Mouse (Mus musculus): ENCODE data around the gene H2-Ab1. TPM values are rescaled to one million over a fixed set of nuclear protein-coding genes. Genes with fewer than 3 reads are reported as not detected.

H2-Ab1 gene
- total and polyA plus RNA-seq, 2 experiments from 2014 or later: 0.69 to 2.0 TPM

DNA sequence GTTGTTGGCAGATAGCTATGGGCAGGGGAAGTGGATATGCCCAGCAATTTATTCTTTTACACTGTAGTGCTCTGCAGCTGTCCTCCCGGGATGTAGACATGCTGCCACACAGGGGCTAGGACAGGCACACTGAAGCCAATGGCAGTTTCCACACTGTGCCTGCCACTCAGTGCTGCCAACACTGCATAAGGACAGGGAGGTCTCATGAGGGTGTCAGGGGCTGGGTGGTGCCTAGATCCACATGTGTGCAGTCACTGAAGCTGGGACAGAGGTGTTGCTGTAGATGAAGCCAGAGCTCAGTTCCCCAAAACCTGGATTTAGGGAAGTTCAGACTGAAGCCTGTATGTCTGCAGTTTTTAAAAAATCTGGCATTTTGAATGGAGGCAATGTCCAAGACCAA lies 54.7 kb downstream of the H2-Ab1 start:
- no peak for DNase-seq (ENCODE audit: low spot score)
- H3K4me2 ChIP-seq (ENCODE audit: low read depth, low read length): no peak overlapping the region
- H3K27me3 ChIP-seq (ENCODE audit: control insufficient read depth, insufficient read depth, low read length): no peaks in the 10 kb centered on the region
- no peak overlapping the region for H3K4me3 ChIP-seq (ENCODE audit: low read depth, low read length)
- no peak for ATAC-seq (ENCODE audit: insufficient read depth, low read depth)
- no peaks in the 10 kb centered on the region for H3K9me3 ChIP-seq (replicated peaks; ENCODE audit: control insufficient read depth, low read length)
- H3K27ac ChIP-seq (ENCODE audit: low read depth): no peak overlapping the region
- no peaks in the 10 kb centered on the region for H3K36me3 ChIP-seq (replicated peaks; ENCODE audit: control insufficient read depth, insufficient read depth, low read length)
- 0 out of 2 replicates have a peak, but pooled peaks cover 6% of the 10 kb centered on the region for H3K4me1 ChIP-seq (ENCODE audit: control insufficient read depth, insufficient read depth)
- H3K9ac ChIP-seq (replicated peaks; ENCODE audit: low read depth, low read length): no peak overlapping the region
- 79% methylated on average over 1 of the region's 1 CpGs for WGBS
- TF ChIP-seq CTCF (IDR thresholded peaks at IDR 0.05; ENCODE audit: low read depth): no peak
- no peak for TF ChIP-seq EP300 (IDR thresholded peaks at IDR 0.05; ENCODE audit: low read depth)

DNA sequence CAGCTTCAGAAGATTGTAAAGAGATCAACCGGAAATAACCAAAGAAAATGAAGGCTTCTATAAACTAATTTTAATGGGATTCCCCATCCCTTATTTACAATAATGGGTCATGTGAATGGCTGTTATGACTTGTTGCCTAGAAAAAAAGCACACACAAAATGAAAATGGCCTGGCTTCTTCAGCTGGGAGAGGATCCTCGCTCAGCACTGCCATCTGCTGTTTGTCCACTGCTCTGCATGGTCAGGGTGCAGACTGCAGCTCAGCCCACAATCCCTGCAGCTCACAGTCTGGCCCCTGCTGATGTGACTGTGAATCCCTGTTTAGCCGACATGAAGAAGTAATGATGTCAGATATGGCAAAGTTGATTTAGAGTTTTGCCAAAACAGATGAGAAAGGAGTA lies 55.9 kb downstream of the H2-Ab1 start:
- H3K9ac ChIP-seq (replicated peaks; ENCODE audit: low read depth, low read length): no peak overlapping the region
- no peaks in the 10 kb centered on the region for H3K27me3 ChIP-seq (ENCODE audit: control insufficient read depth, insufficient read depth, low read length)
- peak; percentile 87 for TF ChIP-seq CTCF (IDR thresholded peaks at IDR 0.05; ENCODE audit: low read depth)
- TF ChIP-seq EP300 (IDR thresholded peaks at IDR 0.05; ENCODE audit: low read depth): no peak
- H3K4me3 ChIP-seq (ENCODE audit: low read depth, low read length): no peak overlapping the region
- no peak overlapping the region for H3K4me2 ChIP-seq (ENCODE audit: low read depth, low read length)
- ATAC-seq (ENCODE audit: insufficient read depth, low read depth): peak; percentile 52; the same call in 1 of the 2 replicates
- H3K27ac ChIP-seq (ENCODE audit: low read depth): no peak overlapping the region
- no peaks in the 10 kb centered on the region for H3K9me3 ChIP-seq (replicated peaks; ENCODE audit: control insufficient read depth, low read length)
- 0 out of 2 replicates have a peak, but pooled peaks cover 6% of the 10 kb centered on the region for H3K4me1 ChIP-seq (ENCODE audit: control insufficient read depth, insufficient read depth)
- DNase-seq (ENCODE audit: low spot score): peak; percentile 64
- 35% methylated on average over 3 of the region's 3 CpGs for WGBS
- H3K36me3 ChIP-seq (replicated peaks; ENCODE audit: control insufficient read depth, insufficient read depth, low read length): no peaks in the 10 kb centered on the region

DNA sequence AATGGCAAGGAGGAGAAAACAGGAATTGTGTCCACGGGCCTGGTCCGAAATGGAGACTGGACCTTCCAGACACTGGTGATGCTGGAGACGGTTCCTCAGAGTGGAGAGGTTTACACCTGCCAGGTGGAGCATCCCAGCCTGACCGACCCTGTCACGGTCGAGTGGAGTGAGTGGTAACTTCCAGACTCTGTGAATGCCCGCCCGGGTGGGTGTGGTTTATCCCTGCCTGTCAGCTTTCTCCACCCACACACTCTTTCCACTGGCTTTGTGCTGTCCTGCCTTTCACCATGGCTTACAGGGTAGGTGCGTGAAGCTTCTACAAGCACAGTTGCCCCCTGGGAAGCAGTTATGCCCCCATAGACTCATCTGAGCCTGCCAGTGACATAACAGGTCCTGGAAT lies 56.8 kb downstream of the H2-Ab1 start:
- 0 out of 2 replicates have a peak, but pooled peaks cover 3% of the 10 kb centered on the region for H3K4me1 ChIP-seq (ENCODE audit: control insufficient read depth, insufficient read depth)
- no peaks in the 10 kb centered on the region for H3K36me3 ChIP-seq (replicated peaks; ENCODE audit: control insufficient read depth, insufficient read depth, low read length)
- H3K9me3 ChIP-seq (replicated peaks; ENCODE audit: control insufficient read depth, low read length): no peaks in the 10 kb centered on the region
- no peak for TF ChIP-seq EP300 (IDR thresholded peaks at IDR 0.05; ENCODE audit: low read depth)
- no peak for TF ChIP-seq CTCF (IDR thresholded peaks at IDR 0.05; ENCODE audit: low read depth)
- DNase-seq (ENCODE audit: low spot score) (no peak), ATAC-seq (ENCODE audit: insufficient read depth, low read depth) (no peak)
- no peak overlapping the region for H3K9ac ChIP-seq (replicated peaks; ENCODE audit: low read depth, low read length)
- H3K27ac ChIP-seq (ENCODE audit: low read depth): no peak overlapping the region
- H3K4me3 ChIP-seq (ENCODE audit: low read depth, low read length): no peak overlapping the region
- peaks cover 3% of the 10 kb centered on the region; the same call in 1 of the 2 replicates for H3K27me3 ChIP-seq (ENCODE audit: control insufficient read depth, insufficient read depth, low read length)
- H3K4me2 ChIP-seq (ENCODE audit: low read depth, low read length): no peak overlapping the region
- 67% methylated on average over 9 of the region's 9 CpGs for WGBS

DNA sequence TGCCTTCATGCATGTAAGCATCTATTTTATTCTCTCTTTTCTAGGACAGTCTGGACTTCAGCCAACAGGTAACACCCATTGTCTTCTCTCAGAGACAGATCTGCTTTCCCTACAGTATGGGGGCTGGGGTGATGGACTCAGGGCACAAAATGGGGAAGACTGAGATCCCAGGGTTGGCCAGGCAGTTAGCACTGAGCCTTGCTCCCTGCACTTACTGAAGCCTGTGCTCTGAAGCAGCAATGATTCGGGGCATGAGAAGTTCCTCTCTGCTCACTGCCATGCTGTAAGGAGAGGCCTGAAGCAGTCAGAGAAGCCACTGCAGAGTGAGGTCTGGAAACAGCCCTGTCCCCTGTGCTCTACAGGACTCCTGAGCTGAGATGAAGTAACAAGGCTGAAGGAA lies 58.0 kb downstream of the H2-Ab1 start:
- Histone ChIP-seq H3K27ac (ENCODE audit: low read depth) (no peak overlapping the region), H3K4me2 (ENCODE audit: low read depth, low read length) (no peak overlapping the region), H3K9me3 (replicated peaks; ENCODE audit: control insufficient read depth, low read length) (no peaks in the 10 kb centered on the region), H3K4me1 (ENCODE audit: control insufficient read depth, insufficient read depth) (no peaks in the 10 kb centered on the region), H3K36me3 (replicated peaks; ENCODE audit: control insufficient read depth, insufficient read depth, low read length) (no peaks in the 10 kb centered on the region), H3K27me3 (ENCODE audit: control insufficient read depth, insufficient read depth, low read length) (peaks cover 4% of the 10 kb centered on the region; the same call in 1 of the 2 replicates), H3K4me3 (ENCODE audit: low read depth, low read length) (no peak overlapping the region), H3K9ac (replicated peaks; ENCODE audit: low read depth, low read length) (no peak overlapping the region)
- DNase-seq (ENCODE audit: low spot score) (no peak), ATAC-seq (ENCODE audit: insufficient read depth, low read depth) (no peak)
- no peak for TF ChIP-seq CTCF (IDR thresholded peaks at IDR 0.05; ENCODE audit: low read depth)
- no peak for TF ChIP-seq EP300 (IDR thresholded peaks at IDR 0.05; ENCODE audit: low read depth)
- WGBS: 60% methylated on average over 1 of the region's 1 CpGs

DNA sequence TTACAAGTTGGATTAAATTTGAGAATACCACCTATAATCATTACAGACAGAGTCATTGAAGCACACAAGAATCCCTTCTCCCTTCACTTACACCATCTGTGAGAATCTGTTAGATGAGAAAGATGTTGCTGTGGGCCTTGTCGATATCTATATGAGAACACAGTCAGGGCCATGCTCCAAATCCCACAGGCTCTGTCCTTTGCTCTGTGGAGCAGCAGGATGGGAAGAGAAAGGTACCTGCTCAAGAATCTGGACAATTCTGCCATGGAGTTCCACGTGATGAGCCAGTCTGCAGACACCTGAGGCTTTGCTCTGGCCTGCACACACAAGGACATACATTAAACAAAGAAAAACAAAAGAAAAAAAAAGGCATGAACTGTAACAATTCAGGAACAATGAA lies 59.2 kb downstream of the H2-Ab1 start:
- no peak overlapping the region for H3K4me2 ChIP-seq (ENCODE audit: low read depth, low read length)
- no peak overlapping the region for H3K4me3 ChIP-seq (ENCODE audit: low read depth, low read length)
- WGBS: 72% methylated on average over 2 of the region's 2 CpGs
- no peaks in the 10 kb centered on the region for H3K9me3 ChIP-seq (replicated peaks; ENCODE audit: control insufficient read depth, low read length)
- no peaks in the 10 kb centered on the region for H3K36me3 ChIP-seq (replicated peaks; ENCODE audit: control insufficient read depth, insufficient read depth, low read length)
- H3K27ac ChIP-seq (ENCODE audit: low read depth): no peak overlapping the region
- H3K27me3 ChIP-seq (ENCODE audit: control insufficient read depth, insufficient read depth, low read length): peaks cover 4% of the 10 kb centered on the region; the same call in 1 of the 2 replicates
- ATAC-seq (ENCODE audit: insufficient read depth, low read depth): no peak
- no peak overlapping the region for H3K9ac ChIP-seq (replicated peaks; ENCODE audit: low read depth, low read length)
- no peak for TF ChIP-seq CTCF (IDR thresholded peaks at IDR 0.05; ENCODE audit: low read depth)
- TF ChIP-seq EP300 (IDR thresholded peaks at IDR 0.05; ENCODE audit: low read depth): no peak
- no peak for DNase-seq (ENCODE audit: low spot score)
- H3K4me1 ChIP-seq (ENCODE audit: control insufficient read depth, insufficient read depth): no peaks in the 10 kb centered on the region

DNA sequence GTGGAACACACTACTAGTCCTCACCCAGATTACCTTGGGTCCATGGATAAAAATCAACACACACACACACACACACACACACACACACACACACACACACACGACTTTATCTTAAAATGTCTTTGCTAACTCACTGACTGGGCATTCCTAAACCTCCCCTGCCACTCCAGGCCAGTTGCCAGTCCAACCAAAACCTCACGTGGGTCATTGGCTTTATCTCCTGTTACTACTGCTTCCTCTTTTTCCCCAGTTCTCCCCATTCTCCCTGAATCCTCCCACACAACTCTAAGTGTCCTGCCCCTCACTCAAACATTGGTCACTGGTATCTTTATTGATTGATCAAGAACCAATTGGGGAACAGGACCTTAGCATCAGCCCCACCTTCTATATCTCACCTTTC lies 59.8 kb downstream of the H2-Ab1 start:
- Histone ChIP-seq H3K4me1 (ENCODE audit: control insufficient read depth, insufficient read depth) (no peaks in the 10 kb centered on the region), H3K27me3 (ENCODE audit: control insufficient read depth, insufficient read depth, low read length) (peaks cover 4% of the 10 kb centered on the region; the same call in 1 of the 2 replicates), H3K36me3 (replicated peaks; ENCODE audit: control insufficient read depth, insufficient read depth, low read length) (no peaks in the 10 kb centered on the region), H3K4me2 (ENCODE audit: low read depth, low read length) (no peak overlapping the region), H3K4me3 (ENCODE audit: low read depth, low read length) (no peak overlapping the region), H3K9me3 (replicated peaks; ENCODE audit: control insufficient read depth, low read length) (no peaks in the 10 kb centered on the region), H3K27ac (ENCODE audit: low read depth) (no peak overlapping the region), H3K9ac (replicated peaks; ENCODE audit: low read depth, low read length) (no peak overlapping the region)
- DNase-seq (ENCODE audit: low spot score): no peak
- 18% methylated on average over 2 of the region's 2 CpGs for WGBS
- no peak for TF ChIP-seq EP300 (IDR thresholded peaks at IDR 0.05; ENCODE audit: low read depth)
- no peak for TF ChIP-seq CTCF (IDR thresholded peaks at IDR 0.05; ENCODE audit: low read depth)
- ATAC-seq (ENCODE audit: insufficient read depth, low read depth): no peak

Other genes with a start within 250 kb of the H2-Ab1 start
- 22.5 and 48.5 TPM in 2 replicates for gene Ring1, start 233.0 kb upstream of the H2-Ab1 start, total RNA-seq (2014; rRNA removed; ENCODE audit: low replicate concordance)
- 10.3 and 11.9 TPM in 2 replicates for gene Ring1, start 233.0 kb upstream of the H2-Ab1 start, polyA plus RNA-seq (2015; fragmentation: Nextera tagmentation; extraction: Ambion mirVana)
- 80.6 and 101 TPM in 2 replicates for gene H2-Ke6, start 229.6 kb upstream of the H2-Ab1 start, total RNA-seq (2014; rRNA removed; ENCODE audit: low replicate concordance)
- gene H2-Ke6, start 229.6 kb upstream of the H2-Ab1 start, polyA plus RNA-seq (2015; fragmentation: Nextera tagmentation; extraction: Ambion mirVana): 58.5 and 64.6 TPM in 2 replicates
- 88.7 and 97.2 TPM in 2 replicates for gene Slc39a7, start 226.0 kb upstream of the H2-Ab1 start, total RNA-seq (2014; rRNA removed; ENCODE audit: low replicate concordance)
- 79.7 and 85.4 TPM in 2 replicates for gene Slc39a7, start 226.0 kb upstream of the H2-Ab1 start, polyA plus RNA-seq (2015; fragmentation: Nextera tagmentation; extraction: Ambion mirVana)
- 29.4 and 36.6 TPM in 2 replicates for gene Rxrb, start 225.9 kb upstream of the H2-Ab1 start, total RNA-seq (2014; rRNA removed; ENCODE audit: low replicate concordance)
- gene Rxrb, start 225.9 kb upstream of the H2-Ab1 start, polyA plus RNA-seq (2015; fragmentation: Nextera tagmentation; extraction: Ambion mirVana): 28.4 and 31.2 TPM in 2 replicates
- gene Col11a2, start 218.3 kb upstream of the H2-Ab1 start, total RNA-seq (2014; rRNA removed; ENCODE audit: low replicate concordance): 1.4 and 1.9 TPM in 2 replicates
- 0.25 and 0.29 TPM in 2 replicates for gene Col11a2, start 218.3 kb upstream of the H2-Ab1 start, polyA plus RNA-seq (2015; fragmentation: Nextera tagmentation; extraction: Ambion mirVana)
- not detected in 2 replicates for gene H2-Oa, start 165.3 kb upstream of the H2-Ab1 start, total RNA-seq (2014; rRNA removed; ENCODE audit: low replicate concordance)
- gene H2-Oa, start 165.3 kb upstream of the H2-Ab1 start, polyA plus RNA-seq (2015; fragmentation: Nextera tagmentation; extraction: Ambion mirVana): not detected in 2 replicates
- 2.6 and 7.2 TPM in 2 replicates for gene H2-DMa, start 138.1 kb upstream of the H2-Ab1 start, total RNA-seq (2014; rRNA removed; ENCODE audit: low replicate concordance)
- 4.2 and 4.6 TPM in 2 replicates for gene H2-DMa, start 138.1 kb upstream of the H2-Ab1 start, polyA plus RNA-seq (2015; fragmentation: Nextera tagmentation; extraction: Ambion mirVana)
- 83.2 and 87.5 TPM in 2 replicates for gene Brd2, start 135.1 kb upstream of the H2-Ab1 start, total RNA-seq (2014; rRNA removed; ENCODE audit: low replicate concordance)
- 33.4 and 38.4 TPM in 2 replicates for gene Brd2, start 135.1 kb upstream of the H2-Ab1 start, polyA plus RNA-seq (2015; fragmentation: Nextera tagmentation; extraction: Ambion mirVana)
- gene H2-DMb2, start 114.4 kb upstream of the H2-Ab1 start, total RNA-seq (2014; rRNA removed; ENCODE audit: low replicate concordance): 1.5 TPM in 1 of 2 replicates, not detected in the other
- gene H2-DMb2, start 114.4 kb upstream of the H2-Ab1 start, polyA plus RNA-seq (2015; fragmentation: Nextera tagmentation; extraction: Ambion mirVana): 0.33 and 0.38 TPM in 2 replicates
- gene H2-DMb1, start 104.6 kb upstream of the H2-Ab1 start, total RNA-seq (2014; rRNA removed; ENCODE audit: low replicate concordance): 0.19 TPM in 1 of 2 replicates, not detected in the other
- 0.65 and 0.90 TPM in 2 replicates for gene H2-DMb1, start 104.6 kb upstream of the H2-Ab1 start, polyA plus RNA-seq (2015; fragmentation: Nextera tagmentation; extraction: Ambion mirVana)
- 8.8 and 10.7 TPM in 2 replicates for gene Tap1, start 70.1 kb upstream of the H2-Ab1 start, total RNA-seq (2014; rRNA removed; ENCODE audit: low replicate concordance)
- gene Tap1, start 70.1 kb upstream of the H2-Ab1 start, polyA plus RNA-seq (2015; fragmentation: Nextera tagmentation; extraction: Ambion mirVana): 2.7 and 3.7 TPM in 2 replicates
- 2.9 and 6.3 TPM in 2 replicates for gene Psmb9, start 69.9 kb upstream of the H2-Ab1 start, total RNA-seq (2014; rRNA removed; ENCODE audit: low replicate concordance)
- 2.5 and 3.6 TPM in 2 replicates for gene Psmb9, start 69.9 kb upstream of the H2-Ab1 start, polyA plus RNA-seq (2015; fragmentation: Nextera tagmentation; extraction: Ambion mirVana)
- gene Psmb8, start 60.0 kb upstream of the H2-Ab1 start, total RNA-seq (2014; rRNA removed; ENCODE audit: low replicate concordance): 9.7 and 11.0 TPM in 2 replicates
- gene Psmb8, start 60.0 kb upstream of the H2-Ab1 start, polyA plus RNA-seq (2015; fragmentation: Nextera tagmentation; extraction: Ambion mirVana): 9.4 and 9.9 TPM in 2 replicates
- gene Tap2, start 54.2 kb upstream of the H2-Ab1 start, total RNA-seq (2014; rRNA removed; ENCODE audit: low replicate concordance): 3.3 and 14.5 TPM in 2 replicates
- 7.0 and 7.5 TPM in 2 replicates for gene Tap2, start 54.2 kb upstream of the H2-Ab1 start, polyA plus RNA-seq (2015; fragmentation: Nextera tagmentation; extraction: Ambion mirVana)
- not detected in 2 replicates for gene H2-Ob, start 18.8 kb upstream of the H2-Ab1 start, total RNA-seq (2014; rRNA removed; ENCODE audit: low replicate concordance)
- gene H2-Ob, start 18.8 kb upstream of the H2-Ab1 start, polyA plus RNA-seq (2015; fragmentation: Nextera tagmentation; extraction: Ambion mirVana): 0.08 and 0.14 TPM in 2 replicates
- 5.8 TPM in 1 of 2 replicates, not detected in the other for gene H2-Aa, start 30.1 kb downstream of the H2-Ab1 start, total RNA-seq (2014; rRNA removed; ENCODE audit: low replicate concordance)
- 1.7 and 2.5 TPM in 2 replicates for gene H2-Aa, start 30.1 kb downstream of the H2-Ab1 start, polyA plus RNA-seq (2015; fragmentation: Nextera tagmentation; extraction: Ambion mirVana)
- 1.2 TPM in 1 of 2 replicates, not detected in the other for gene H2-Eb1, start 48.2 kb downstream of the H2-Ab1 start, total RNA-seq (2014; rRNA removed; ENCODE audit: low replicate concordance)
- gene H2-Eb1, start 48.2 kb downstream of the H2-Ab1 start, polyA plus RNA-seq (2015; fragmentation: Nextera tagmentation; extraction: Ambion mirVana): 4.1 and 4.4 TPM in 2 replicates
- gene H2-Eb2, start 68.0 kb downstream of the H2-Ab1 start, total RNA-seq (2014; rRNA removed; ENCODE audit: low replicate concordance): not detected in 2 replicates
- gene H2-Eb2, start 68.0 kb downstream of the H2-Ab1 start, polyA plus RNA-seq (2015; fragmentation: Nextera tagmentation; extraction: Ambion mirVana): not detected in 2 replicates
- gene Btnl2, start 97.1 kb downstream of the H2-Ab1 start, total RNA-seq (2014; rRNA removed; ENCODE audit: low replicate concordance): not detected in 2 replicates
- gene Btnl2, start 97.1 kb downstream of the H2-Ab1 start, polyA plus RNA-seq (2015; fragmentation: Nextera tagmentation; extraction: Ambion mirVana): not detected in 2 replicates
- not detected in 2 replicates for gene Btnl1, start 119.4 kb downstream of the H2-Ab1 start, total RNA-seq (2014; rRNA removed; ENCODE audit: low replicate concordance)
- gene Btnl1, start 119.4 kb downstream of the H2-Ab1 start, polyA plus RNA-seq (2015; fragmentation: Nextera tagmentation; extraction: Ambion mirVana): not detected in 2 replicates
- not detected in 2 replicates for gene BC051142, start 141.1 kb downstream of the H2-Ab1 start, total RNA-seq (2014; rRNA removed; ENCODE audit: low replicate concordance)
- 0.41 and 0.62 TPM in 2 replicates for gene BC051142, start 141.1 kb downstream of the H2-Ab1 start, polyA plus RNA-seq (2015; fragmentation: Nextera tagmentation; extraction: Ambion mirVana)
- gene Btnl4, start 219.6 kb downstream of the H2-Ab1 start, total RNA-seq (2014; rRNA removed; ENCODE audit: low replicate concordance): not detected in 2 replicates
- not detected in 2 replicates for gene Btnl4, start 219.6 kb downstream of the H2-Ab1 start, polyA plus RNA-seq (2015; fragmentation: Nextera tagmentation; extraction: Ambion mirVana)